Mouse (Mus musculus) adrenal gland, postnatal 4 days (tissue): Measurements from ENCODE around the gene Ank3. TPM values are rescaled to one million over a fixed set of nuclear protein-coding genes. Genes with fewer than 3 reads are reported as not detected.

Experiments
- DNase-seq, 2 experiments: peaks; one replicate each; pipeline ENCODE4 v3.0.0; 2021 to 2022; ENCODE audit warnings: low spot score in 2 of 2, mixed read lengths in 2 of 2
- total RNA-seq, 2 experiments: library from RNA; stranded (reverse); gene quantifications; 2 replicates each; pipeline ENCODE4 v1.2.3; 2021

The Ank3 gene
- total RNA-seq, 2 experiments from 2014 or later: 37.4 to 54.2 TPM

- DNase-seq: no peak
Measured at GRCm38 (mm10) chr10:69399814-69400385, 1.3 kb downstream of the Ank3 start.

GRCm38 (mm10) chr10:69405431-69405830, 6.9 kb downstream of the Ank3 start:
- no peak for DNase-seq

GRCm38 (mm10) chr10:69414888-69415287, 16.3 kb downstream of the Ank3 start:
- no peak for DNase-seq

- DNase-seq: no peak
Measured at GRCm38 (mm10) chr10:69418716-69419115, 20.1 kb downstream of the Ank3 start.

GRCm38 (mm10) chr10:69420306-69420705, 21.7 kb downstream of the Ank3 start:
- DNase-seq: no peak

GRCm38 (mm10) chr10:69424051-69424450, 25.5 kb downstream of the Ank3 start:
- DNase-seq: no peak

- DNase-seq: no peak
Measured at GRCm38 (mm10) chr10:69430138-69430537, 31.6 kb downstream of the Ank3 start.

GRCm38 (mm10) chr10:69431101-69431500, 32.5 kb downstream of the Ank3 start:
- no peak for DNase-seq

GRCm38 (mm10) chr10:69435213-69435612, 36.6 kb downstream of the Ank3 start:
- DNase-seq: no peak

GRCm38 (mm10) chr10:69439449-69439848, 40.9 kb downstream of the Ank3 start:
- no peak for DNase-seq

- DNase-seq: no peak
Measured at GRCm38 (mm10) chr10:69444546-69444945, 46.0 kb downstream of the Ank3 start.

GRCm38 (mm10) chr10:69445951-69446350, 47.4 kb downstream of the Ank3 start:
- no peak for DNase-seq

- no peak for DNase-seq
Measured at GRCm38 (mm10) chr10:69446566-69446965, 48.0 kb downstream of the Ank3 start.

- DNase-seq: no peak
Measured at GRCm38 (mm10) chr10:69447308-69447707, 48.7 kb downstream of the Ank3 start.

- no peak for DNase-seq
Measured at GRCm38 (mm10) chr10:69448174-69448573, 49.6 kb downstream of the Ank3 start.

- no peak for DNase-seq
Measured at GRCm38 (mm10) chr10:69451006-69451405, 52.4 kb downstream of the Ank3 start.

GRCm38 (mm10) chr10:69452180-69452977, 53.8 kb downstream of the Ank3 start:
- DNase-seq: peak in 1 of 2 experiments; percentile 7

- DNase-seq: no peak
Measured at GRCm38 (mm10) chr10:69453531-69453930, 55.0 kb downstream of the Ank3 start.

GRCm38 (mm10) chr10:69454480-69454879, 55.9 kb downstream of the Ank3 start:
- DNase-seq: no peak

GRCm38 (mm10) chr10:69464826-69465225, 66.3 kb downstream of the Ank3 start:
- no peak for DNase-seq

- DNase-seq: no peak
Measured at GRCm38 (mm10) chr10:69465558-69466200, 67.1 kb downstream of the Ank3 start.

GRCm38 (mm10) chr10:69466201-69466585, 67.6 kb downstream of the Ank3 start:
- DNase-seq: no peak
